Mouse (Mus musculus): ENCODE results near the gene Tbc1d8b. TPM values are rescaled to one million over a fixed set of nuclear protein-coding genes. Genes with fewer than 3 reads are reported as not detected.
"Not testable (repeated sequence)": the region's sequence is repeated elsewhere in the genome, so short reads cannot be mapped to it uniquely, and the experiment has no call there.

The Tbc1d8b gene
- 3.7 and 6.1 TPM in 2 replicates for polyA plus RNA-seq (2012; ENCODE audit: insufficient read depth, insufficient read length, missing spikeins)

- H3K4me3 ChIP-seq (ENCODE audit: insufficient read depth, low read depth, low read length): peak within 1 kb of the TSS; percentile 84
- H3K27ac ChIP-seq (replicated peaks; ENCODE audit: low read depth, low read length): peak within 1 kb of the TSS; percentile 60; the same call in 1 of the 2 replicates
- no peaks in the 10 kb centered on the region for H3K4me1 ChIP-seq (ENCODE audit: control insufficient read depth, insufficient read depth, insufficient read length, low read length)
Measured at GRCm38 (mm10) chrX:139684775-139685695, at the start of gene Tbc1d8b. Tbc1d8b (plus strand) TSS chrX:139684996.

- no peaks in the 10 kb centered on the region for H3K4me1 ChIP-seq (ENCODE audit: control insufficient read depth, insufficient read depth, insufficient read length, low read length)
- H3K4me3 ChIP-seq (ENCODE audit: insufficient read depth, low read depth, low read length): no peak overlapping the region
- no peak overlapping the region for H3K27ac ChIP-seq (replicated peaks; ENCODE audit: low read depth, low read length)
Measured at GRCm38 (mm10) chrX:139639744-139640143, 45.1 kb upstream of the Tbc1d8b start.

- Histone ChIP-seq H3K4me1 (ENCODE audit: control insufficient read depth, insufficient read depth, insufficient read length, low read length) (no peaks in the 10 kb centered on the region), H3K4me3 (ENCODE audit: insufficient read depth, low read depth, low read length) (no peak overlapping the region), H3K27ac (replicated peaks; ENCODE audit: low read depth, low read length) (no peak overlapping the region)
Measured at GRCm38 (mm10) chrX:139640418-139640817, 44.4 kb upstream of the Tbc1d8b start.

GRCm38 (mm10) chrX:139652226-139652625, 32.6 kb upstream of the Tbc1d8b start:
- H3K27ac ChIP-seq (replicated peaks; ENCODE audit: low read depth, low read length): no peak overlapping the region
- H3K4me3 ChIP-seq (ENCODE audit: insufficient read depth, low read depth, low read length): no peak overlapping the region
- no peaks in the 10 kb centered on the region for H3K4me1 ChIP-seq (ENCODE audit: control insufficient read depth, insufficient read depth, insufficient read length, low read length)

- no peaks in the 10 kb centered on the region for H3K4me1 ChIP-seq (ENCODE audit: control insufficient read depth, insufficient read depth, insufficient read length, low read length)
- no peak overlapping the region for H3K4me3 ChIP-seq (ENCODE audit: insufficient read depth, low read depth, low read length)
- H3K27ac ChIP-seq (replicated peaks; ENCODE audit: low read depth, low read length): no peak overlapping the region
Measured at GRCm38 (mm10) chrX:139653292-139653691, 31.5 kb upstream of the Tbc1d8b start.

GRCm38 (mm10) chrX:139654350-139655063, 30.3 kb upstream of the Tbc1d8b start:
- no peak overlapping the region for H3K4me3 ChIP-seq (ENCODE audit: insufficient read depth, low read depth, low read length)

GRCm38 (mm10) chrX:139662111-139662510, 22.7 kb upstream of the Tbc1d8b start:
- no peak overlapping the region for H3K27ac ChIP-seq (replicated peaks; ENCODE audit: low read depth, low read length)
- no peak overlapping the region for H3K4me3 ChIP-seq (ENCODE audit: insufficient read depth, low read depth, low read length)

More at GRCm38 (mm10) chrX:139654350-139655063, 30.3 kb upstream of the Tbc1d8b start:
- Histone ChIP-seq H3K4me1 (ENCODE audit: control insufficient read depth, insufficient read depth, insufficient read length, low read length) (no peaks in the 10 kb centered on the region), H3K27ac (replicated peaks; ENCODE audit: low read depth, low read length) (no peak overlapping the region)

GRCm38 (mm10) chrX:139665829-139666228, 19.0 kb upstream of the Tbc1d8b start:
- Histone ChIP-seq H3K4me1 (ENCODE audit: control insufficient read depth, insufficient read depth, insufficient read length, low read length) (no peaks in the 10 kb centered on the region), H3K27ac (replicated peaks; ENCODE audit: low read depth, low read length) (no peak overlapping the region), H3K4me3 (ENCODE audit: insufficient read depth, low read depth, low read length) (no peak overlapping the region)

More at GRCm38 (mm10) chrX:139662111-139662510, 22.7 kb upstream of the Tbc1d8b start:
- no peaks in the 10 kb centered on the region for H3K4me1 ChIP-seq (ENCODE audit: control insufficient read depth, insufficient read depth, insufficient read length, low read length)

GRCm38 (mm10) chrX:139684410-139684774, 404 bp upstream of the Tbc1d8b start:
- H3K4me3 ChIP-seq (ENCODE audit: insufficient read depth, low read depth, low read length): peak overlapping the region; percentile 63
- H3K4me1 ChIP-seq (ENCODE audit: control insufficient read depth, insufficient read depth, insufficient read length, low read length): no peaks in the 10 kb centered on the region
- H3K27ac ChIP-seq (replicated peaks; ENCODE audit: low read depth, low read length): no peak overlapping the region

GRCm38 (mm10) chrX:139714381-139714780, 29.6 kb downstream of the Tbc1d8b start, which contains the start of gene Gm15013:
Gm15013 (minus strand) TSS chrX:139714481.
- Histone ChIP-seq H3K4me1 (ENCODE audit: control insufficient read depth, insufficient read depth, insufficient read length, low read length) (no peaks in the 10 kb centered on the region), H3K27ac (replicated peaks; ENCODE audit: low read depth, low read length) (no peak within 1 kb of the TSS), H3K4me3 (ENCODE audit: insufficient read depth, low read depth, low read length) (no peak within 1 kb of the TSS)

- Histone ChIP-seq H3K27ac (replicated peaks; ENCODE audit: low read depth, low read length) (no peak overlapping the region), H3K4me1 (ENCODE audit: control insufficient read depth, insufficient read depth, insufficient read length, low read length) (no peaks in the 10 kb centered on the region), H3K4me3 (ENCODE audit: insufficient read depth, low read depth, low read length) (no peak overlapping the region)
Measured at GRCm38 (mm10) chrX:139722350-139722749, 37.6 kb downstream of the Tbc1d8b start.

GRCm38 (mm10) chrX:139730541-139730940, 45.7 kb downstream of the Tbc1d8b start:
- Histone ChIP-seq H3K4me3 (ENCODE audit: insufficient read depth, low read depth, low read length) (no peak overlapping the region), H3K4me1 (ENCODE audit: control insufficient read depth, insufficient read depth, insufficient read length, low read length) (no peaks in the 10 kb centered on the region), H3K27ac (replicated peaks; ENCODE audit: low read depth, low read length) (no peak overlapping the region)

GRCm38 (mm10) chrX:139737066-139737465, 52.3 kb downstream of the Tbc1d8b start:
- Histone ChIP-seq H3K27ac (replicated peaks; ENCODE audit: low read depth, low read length) (no peak overlapping the region), H3K4me1 (ENCODE audit: control insufficient read depth, insufficient read depth, insufficient read length, low read length) (no peaks in the 10 kb centered on the region), H3K4me3 (ENCODE audit: insufficient read depth, low read depth, low read length) (no peak overlapping the region)

- Histone ChIP-seq H3K4me3 (ENCODE audit: insufficient read depth, low read depth, low read length) (no peak overlapping the region), H3K27ac (replicated peaks; ENCODE audit: low read depth, low read length) (no peak overlapping the region), H3K4me1 (ENCODE audit: control insufficient read depth, insufficient read depth, insufficient read length, low read length) (no peaks in the 10 kb centered on the region)
Measured at GRCm38 (mm10) chrX:139751855-139752254, 67.1 kb downstream of the Tbc1d8b start.

- not testable (repeated sequence) for H3K4me1 ChIP-seq (ENCODE audit: control insufficient read depth, insufficient read depth, insufficient read length, low read length); H3K4me3 ChIP-seq (ENCODE audit: insufficient read depth, low read depth, low read length)
Measured at GRCm38 (mm10) chrX:139758634-139759033, 73.8 kb downstream of the Tbc1d8b start.

More at GRCm38 (mm10) chrX:139758634-139759033, 73.8 kb downstream of the Tbc1d8b start:
- not testable (repeated sequence) for H3K27ac ChIP-seq (replicated peaks; ENCODE audit: low read depth, low read length)

All from brown adipose tissue, adult 24 weeks (tissue).